In the genomic region with DNA sequence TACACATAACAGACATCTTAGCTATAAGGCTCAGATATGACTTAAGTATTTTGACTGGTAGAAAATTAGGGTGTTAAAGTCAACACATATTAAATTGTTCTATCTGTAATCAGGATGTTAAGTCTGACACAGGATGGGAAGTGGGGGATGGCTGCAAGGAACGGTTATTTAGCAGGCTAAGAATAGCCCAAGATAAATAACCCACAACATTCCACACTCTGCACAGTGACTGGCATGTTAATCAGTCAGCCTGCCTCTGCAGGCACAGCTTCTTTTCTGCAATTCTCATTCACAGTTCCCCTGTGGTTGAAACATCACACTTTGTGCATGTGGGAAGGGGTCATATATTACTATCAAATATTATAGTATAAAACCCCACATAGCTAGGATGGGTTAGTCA, we compare ENCODE assay signal across 17 mouse cellular contexts. TPM values are rescaled to one million over a fixed set of nuclear protein-coding genes. Genes with fewer than 3 reads are reported as not detected.
DNase-seq lines count a peak whose midpoint lies in the region; ATAC-seq and TF ChIP-seq lines count a peak whose summit lies in the region.
"Had no signal": no experiment of that assay in that cellular context is flagged by ENCODE, and none has a peak within 500 bp of the region (broad histone marks: within the 10 kb centered on the region; RNA-seq: fewer than 3 reads in every experiment).

No protein-coding gene starts in this region.

- H3K27me3 ChIP-seq in embryonic facial prominence, embryonic 14.5 days (replicated peaks; ENCODE audit: control insufficient read depth, insufficient read depth, low read length), result no peaks in the 10 kb centered on the region
- H3K27me3 ChIP-seq in embryonic facial prominence, embryonic 10.5 days (replicated peaks; ENCODE audit: low read depth, poor library complexity, severe bottlenecking), result no peaks in the 10 kb centered on the region
- H3K27me3 ChIP-seq in heart, embryonic 12.5 days (replicated peaks), result no peaks in the 10 kb centered on the region
- H3K27me3 ChIP-seq in liver, embryonic 13.5 days, result no peaks in the 10 kb centered on the region
- H3K27me3 ChIP-seq in intestine, postnatal 0 days (replicated peaks; ENCODE audit: control insufficient read depth, insufficient read depth, low read length), result no peaks in the 10 kb centered on the region
- H3K27me3 ChIP-seq: embryonic facial prominence, embryonic 12.5 days; forebrain, embryonic 13.5 days; limb, embryonic 15.5 days had no signal

- H3K4me1 ChIP-seq in embryonic facial prominence, embryonic 14.5 days (ENCODE audit: control insufficient read depth, insufficient read depth, low read length), result no peaks in the 10 kb centered on the region
- H3K4me1 ChIP-seq in embryonic facial prominence, embryonic 10.5 days, result no peaks in the 10 kb centered on the region
- H3K4me1 ChIP-seq in heart, embryonic 12.5 days (replicated peaks), result peaks cover 11% of the 10 kb centered on the region; the same call in 1 of the 2 replicates
- H3K4me1 ChIP-seq in liver, embryonic 13.5 days (replicated peaks), result peaks cover 41% of the 10 kb centered on the region
- no peaks in the 10 kb centered on the region for H3K4me1 ChIP-seq in intestine, postnatal 0 days (replicated peaks; ENCODE audit: control insufficient read depth, insufficient read depth, low read length)
- H3K4me1 ChIP-seq: embryonic facial prominence, embryonic 12.5 days; forebrain, embryonic 13.5 days; limb, embryonic 15.5 days had no signal

- H3K36me3 ChIP-seq in embryonic facial prominence, embryonic 14.5 days (ENCODE audit: control insufficient read depth, insufficient read depth, low read length), result peaks cover 69% of the 10 kb centered on the region
- peaks cover 83% of the 10 kb centered on the region for H3K36me3 ChIP-seq in embryonic facial prominence, embryonic 10.5 days (replicated peaks)
- peaks cover 47% of the 10 kb centered on the region for H3K36me3 ChIP-seq in heart, embryonic 12.5 days
- peaks cover 44% of the 10 kb centered on the region for H3K36me3 ChIP-seq in liver, embryonic 13.5 days
- H3K36me3 ChIP-seq in intestine, postnatal 0 days (ENCODE audit: control insufficient read depth, insufficient read depth), result peaks cover 65% of the 10 kb centered on the region

- DNase-seq in embryonic facial prominence, embryonic 14.5 days (ENCODE audit: low spot score), result peak; percentile 2
- DNase-seq in embryonic facial prominence, embryonic 10.5 days (ENCODE audit: low spot score), result no peak
- peak; percentile 46 for DNase-seq in NIH3T3 (ENCODE audit: low read depth)
- no peak for DNase-seq in liver, embryonic 13.5 days
- no peak for DNase-seq in frontal cortex, postnatal 10 days (ENCODE audit: low spot score in 2 of 2)
- DNase-seq: cerebellum, adult 9-11 months; kidney, adult 18-20 months; right cerebral cortex, adult 18-20 months; thymus, adult 18-20 months had no signal

- no peaks in the 10 kb centered on the region for H3K9me3 ChIP-seq in embryonic facial prominence, embryonic 14.5 days (ENCODE audit: control insufficient read depth, low read length)
- H3K9me3 ChIP-seq in embryonic facial prominence, embryonic 10.5 days, result no peaks in the 10 kb centered on the region
- no peaks in the 10 kb centered on the region for H3K9me3 ChIP-seq in heart, embryonic 12.5 days (replicated peaks)
- no peaks in the 10 kb centered on the region for H3K9me3 ChIP-seq in liver, embryonic 13.5 days (replicated peaks)
- H3K9me3 ChIP-seq in intestine, postnatal 0 days (ENCODE audit: control insufficient read depth), result no peaks in the 10 kb centered on the region
- H3K9me3 ChIP-seq: embryonic facial prominence, embryonic 12.5 days; forebrain, embryonic 13.5 days; limb, embryonic 15.5 days had no signal

- H3K4me2 ChIP-seq in embryonic facial prominence, embryonic 14.5 days (ENCODE audit: low read depth, low read length), result no peak overlapping the region
- H3K4me2 ChIP-seq in heart, embryonic 12.5 days, result 0 out of 2 replicates have a peak overlapping the region, but pooled peaks have one; percentile 2
- H3K4me2 ChIP-seq in liver, embryonic 13.5 days, result no peak overlapping the region
- H3K4me2 ChIP-seq in intestine, postnatal 0 days (replicated peaks; ENCODE audit: low read depth), result no peak overlapping the region
- H3K4me2 ChIP-seq: embryonic facial prominence, embryonic 12.5 days; forebrain, embryonic 13.5 days; limb, embryonic 15.5 days had no signal

- H3K4me3 ChIP-seq in embryonic facial prominence, embryonic 14.5 days (ENCODE audit: low read depth, low read length), result no peak overlapping the region
- H3K4me3 ChIP-seq in embryonic facial prominence, embryonic 10.5 days, result no peak overlapping the region
- no peak overlapping the region for H3K4me3 ChIP-seq in heart, embryonic 12.5 days
- no peak overlapping the region for H3K4me3 ChIP-seq in liver, embryonic 13.5 days (replicated peaks)
- no peak overlapping the region for H3K4me3 ChIP-seq in intestine, postnatal 0 days (ENCODE audit: low read depth, low read length)
- H3K4me3 ChIP-seq: embryonic facial prominence, embryonic 12.5 days; forebrain, embryonic 13.5 days; left cerebral cortex, adult 2 months; limb, embryonic 15.5 days had no signal

- ATAC-seq in embryonic facial prominence, embryonic 14.5 days (ENCODE audit: low read depth), result no peak
- peak; percentile 72; the same call in 1 of the 2 replicates for ATAC-seq in heart, embryonic 12.5 days (ENCODE audit: insufficient number of reproducible peaks, low FRiP score)
- peak; percentile 73 for ATAC-seq in liver, embryonic 13.5 days (ENCODE audit: low read depth)
- no peak for ATAC-seq in activated CD4-positive, CD25-positive, alpha-beta regulatory T cell, adult 4 months
- ATAC-seq in intestine, postnatal 0 days, result no peak
- ATAC-seq: forebrain, embryonic 13.5 days had no signal

- no peak overlapping the region for H3K9ac ChIP-seq in embryonic facial prominence, embryonic 14.5 days (ENCODE audit: low read depth, low read length)
- no peak overlapping the region for H3K9ac ChIP-seq in heart, embryonic 12.5 days
- H3K9ac ChIP-seq in liver, embryonic 13.5 days, result no peak overlapping the region
- no peak overlapping the region for H3K9ac ChIP-seq in intestine, postnatal 0 days (ENCODE audit: low read depth, low read length)
- H3K9ac ChIP-seq: embryonic facial prominence, embryonic 12.5 days; forebrain, embryonic 13.5 days; limb, embryonic 15.5 days had no signal

- TF ChIP-seq CTCF in intestine, postnatal 0 days (IDR thresholded peaks at IDR 0.05; ENCODE audit: low read depth), result no peak

- no peak overlapping the region for H3K27ac ChIP-seq in embryonic facial prominence, embryonic 14.5 days (replicated peaks; ENCODE audit: low read depth, low read length)
- no peak overlapping the region for H3K27ac ChIP-seq in embryonic facial prominence, embryonic 10.5 days (replicated peaks)
- H3K27ac ChIP-seq in heart, embryonic 12.5 days (ENCODE audit: poor library complexity, severe bottlenecking), result peak overlapping the region; percentile 77
- peak overlapping the region; percentile 53 for H3K27ac ChIP-seq in liver, embryonic 13.5 days
- no peak overlapping the region for H3K27ac ChIP-seq in intestine, postnatal 0 days (ENCODE audit: low read depth, low read length)
- H3K27ac ChIP-seq: embryonic facial prominence, embryonic 12.5 days; forebrain, embryonic 13.5 days; left cerebral cortex, adult 2 months; limb, embryonic 15.5 days; macrophage had no signal

- WGBS in embryonic facial prominence, embryonic 14.5 days, result 35% methylated on average over 1 of the region's 1 CpGs
- 51% methylated on average over 1 of the region's 1 CpGs for WGBS in embryonic facial prominence, embryonic 10.5 days
- 11% methylated on average over 1 of the region's 1 CpGs for WGBS in heart, embryonic 12.5 days
- 6% methylated on average over 1 of the region's 1 CpGs for WGBS in liver, embryonic 13.5 days (ENCODE audit: insufficient replicate concordance)
- WGBS in intestine, postnatal 0 days, result 30% methylated on average over 1 of the region's 1 CpGs

RNA-seq across cellular contexts. Expression of gene Usp50, which starts 32.6 kb away (rescaled TPM):
- 1.7 and 2.6 TPM in 2 replicates for polyA plus RNA-seq in embryonic facial prominence, embryonic 14.5 days (2014; fragmentation: Nextera tagmentation; extraction: Ambion mirVana)
- 2.8 and 3.2 TPM in 2 replicates for polyA plus RNA-seq in embryonic facial prominence, embryonic 10.5 days (2016; fragmentation: Nextera tagmentation; extraction: Ambion mirVana)
- 2.8 and 3.0 TPM in 2 replicates for polyA plus RNA-seq in heart, embryonic 12.5 days (2016; fragmentation: Nextera tagmentation; extraction: Ambion mirVana)
- 1.8 and 2.1 TPM in 2 replicates for polyA plus RNA-seq in liver, embryonic 13.5 days (2015; fragmentation: Nextera tagmentation; extraction: Ambion mirVana)
- 10 to 100 TPM in 1 of 2 experiments, 1 to 10 TPM in 1; 3.5 to 12.6 TPM for polyA plus RNA-seq in activated CD4-positive, CD25-positive, alpha-beta regulatory T cell, adult 4 months (2017; shearing (Covaris generic))
- polyA plus RNA-seq in intestine, postnatal 0 days (2015; fragmentation: Nextera tagmentation; extraction: Ambion mirVana), result 2.0 and 2.3 TPM in 2 replicates
- polyA plus RNA-seq: macrophage had no signal

Comparison
In these comparisons a context has a peak if more than half of its experiments do, and no peak if none do; other contexts are left out.
1. DNase-seq: peak in embryonic facial prominence, embryonic 14.5 days (single experiment) and NIH3T3 (single experiment); none in embryonic facial prominence, embryonic 10.5 days (single experiment), liver, embryonic 13.5 days (single experiment) and frontal cortex, postnatal 10 days (0 of 2).
2. ATAC-seq: peak in heart, embryonic 12.5 days (single experiment) and liver, embryonic 13.5 days (single experiment); none in embryonic facial prominence, embryonic 14.5 days (single experiment), activated CD4-positive, CD25-positive, alpha-beta regulatory T cell, adult 4 months (single experiment) and intestine, postnatal 0 days (single experiment).
3. H3K27ac ChIP-seq: peak in heart, embryonic 12.5 days (single experiment) and liver, embryonic 13.5 days (single experiment); none in embryonic facial prominence, embryonic 14.5 days (single experiment), embryonic facial prominence, embryonic 10.5 days (single experiment) and intestine, postnatal 0 days (single experiment).